Mouse (Mus musculus) kidney, postnatal 36 days (tissue): ENCODE measurements at regions not wholly inside any gene's neighbourhood (a gene's known extent, or its start where the extent isn't known, plus 50 kb on each side); places are given as distances from the start of the nearest gene placed in this dataset.

ENCODE experiments used
- DNase-seq, 2 experiments: peaks; one replicate each; pipeline ENCODE4 v3.0.0; 2021 to 2022; ENCODE audit warnings: mixed read lengths in 2 of 2

- no peak for DNase-seq
Measured at GRCm38 (mm10) chr3:38577890-38578628, 93.4 kb upstream of the Ankrd50 start.

GRCm38 (mm10) chr3:38573594-38573993, 89.0 kb upstream of the Ankrd50 start:
- no peak for DNase-seq

- DNase-seq, result no peak
Measured at GRCm38 (mm10) chr3:38572159-38572558, 87.5 kb upstream of the Ankrd50 start.

GRCm38 (mm10) chr3:38571224-38571623, 86.6 kb upstream of the Ankrd50 start:
- no peak for DNase-seq

- no peak for DNase-seq
Measured at GRCm38 (mm10) chr3:38569001-38569400, 84.4 kb upstream of the Ankrd50 start.

- DNase-seq, result no peak
Measured at GRCm38 (mm10) chr3:38568596-38568975, 83.9 kb upstream of the Ankrd50 start.

GRCm38 (mm10) chr3:38567946-38568595, 83.4 kb upstream of the Ankrd50 start:
- DNase-seq, result no peak

- no peak for DNase-seq
Measured at GRCm38 (mm10) chr3:38566576-38566975, 81.9 kb upstream of the Ankrd50 start.

GRCm38 (mm10) chr3:38564844-38565243, 80.2 kb upstream of the Ankrd50 start:
- peak in 1 of 2 experiments; percentile 4 for DNase-seq

GRCm38 (mm10) chr3:38564364-38564763, 79.7 kb upstream of the Ankrd50 start:
- no peak for DNase-seq

- DNase-seq, result peak; percentile 11 to 16
Measured at GRCm38 (mm10) chr3:38561186-38561585, 76.5 kb upstream of the Ankrd50 start.

- no peak for DNase-seq
Measured at GRCm38 (mm10) chr3:38555939-38556338, 71.3 kb upstream of the Ankrd50 start.

GRCm38 (mm10) chr3:38553470-38554043, 68.9 kb upstream of the Ankrd50 start:
- DNase-seq, result no peak

- peak in 1 of 2 experiments; percentile 11 for DNase-seq
Measured at GRCm38 (mm10) chr3:38547032-38547431, 62.4 kb upstream of the Ankrd50 start.

GRCm38 (mm10) chr3:38545501-38545896, 60.9 kb upstream of the Ankrd50 start:
- DNase-seq, result peak in 1 of 2 experiments; percentile 19

- DNase-seq, result no peak
Measured at GRCm38 (mm10) chr3:38544718-38545500, 60.3 kb upstream of the Ankrd50 start.

- DNase-seq, result no peak
Measured at GRCm38 (mm10) chr3:38543816-38544215, 59.2 kb upstream of the Ankrd50 start.

- peak; percentile 31 to 54 for DNase-seq
Measured at GRCm38 (mm10) chr3:38541296-38541695, 56.7 kb upstream of the Ankrd50 start.

GRCm38 (mm10) chr3:38538309-38538708, 53.7 kb upstream of the Ankrd50 start:
- no peak for DNase-seq

GRCm38 (mm10) chr3:38537770-38538169, 53.1 kb upstream of the Ankrd50 start:
- no peak for DNase-seq
